Mouse (Mus musculus) left cerebral cortex, adult 18-20 months (tissue): ENCODE results near the gene Serinc4. TPM values are rescaled to one million over a fixed set of nuclear protein-coding genes. Genes with fewer than 3 reads are reported as not detected.

Experiments used
- DNase-seq, 2 experiments: peaks; one replicate each; pipeline ENCODE4 v3.0.0; 2021 to 2022; ENCODE audit warnings: low spot score in 2 of 2, mixed read lengths in 1 of 2
- microRNA-seq, 2 experiments: library from miRNA; unstranded; fragments of <30 nt; microRNA quantifications; one replicate each; pipeline ENCODE4 v1.2.0; 2021
- total RNA-seq, 2 experiments: library from RNA; stranded (reverse); gene quantifications; 2 replicates each; pipeline ENCODE4 v1.2.3; 2021

Serinc4 gene
- total RNA-seq, 2 experiments from 2014 or later: 0.26 to 0.37 TPM

DNA sequence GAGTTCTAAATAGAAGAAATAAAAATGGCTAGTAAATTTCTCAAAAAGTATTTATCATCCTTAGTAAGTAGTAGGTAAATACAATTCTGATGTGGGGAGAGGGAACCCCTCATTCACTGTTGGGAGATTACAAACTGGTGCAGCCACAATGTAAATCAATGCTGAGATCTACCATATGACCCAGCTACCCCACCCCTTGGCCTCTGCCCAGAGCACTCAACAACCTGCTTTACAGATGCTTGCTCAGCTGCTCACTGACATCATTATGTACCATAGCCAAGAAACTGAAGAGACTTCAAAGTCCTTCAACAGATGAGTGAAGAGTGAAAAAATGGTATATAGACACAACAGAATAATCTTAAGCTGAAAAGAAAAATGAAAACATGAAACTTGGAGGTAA lies 53.3 kb downstream of the Serinc4 start:
- no peak for DNase-seq

DNA sequence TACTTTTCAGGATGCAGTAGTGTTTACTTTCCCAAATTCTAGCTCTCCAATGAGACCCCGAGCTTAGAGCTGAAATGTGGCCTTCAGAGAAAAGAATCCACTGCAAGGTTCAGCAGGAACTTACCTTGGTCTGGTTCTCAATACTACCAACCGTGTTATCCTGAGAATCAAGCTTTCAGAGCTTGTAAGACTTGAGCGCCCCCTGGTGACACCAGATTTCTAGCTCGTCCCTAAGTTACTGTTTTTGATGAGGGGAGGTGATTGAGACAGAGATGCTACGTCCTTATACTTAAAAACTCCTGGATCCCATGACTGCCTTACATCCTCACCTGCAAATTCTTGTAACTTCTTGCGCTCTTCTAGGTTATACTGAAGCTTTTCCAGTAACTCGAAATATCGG lies 60.0 kb downstream of the Serinc4 start:
- peak; percentile 88 to 95 for DNase-seq

Small RNA genes lying within 50 kb of the gene (microRNA-seq; reads per million reads assigned to microRNA genes)
- gene Gm22953: 0 to 0.42 reads per million in 2 experiments

Other genes with a start within 250 kb of the Serinc4 start
- 100 to 1,000 TPM; 140 to 151 TPM for gene Trp53bp1, start 185.4 kb downstream of the Serinc4 start, total RNA-seq
- 100 to 1,000 TPM; 521 to 561 TPM for gene Map1a, start 167.2 kb downstream of the Serinc4 start, total RNA-seq
- 100 to 1,000 TPM; 132 to 136 TPM for gene Ppip5k1, start 101.4 kb downstream of the Serinc4 start, total RNA-seq
- gene Ckmt1, start 99.1 kb downstream of the Serinc4 start, total RNA-seq: 100 to 1,000 TPM; 365 to 394 TPM
- gene Strc, start 69.6 kb downstream of the Serinc4 start, total RNA-seq: under 1 TPM; 0.09 to 0.23 TPM
- 100 to 1,000 TPM; 188 to 192 TPM for gene Pdia3, start 43.0 kb downstream of the Serinc4 start, total RNA-seq
- 1 to 10 TPM; 2.6 to 3.9 TPM for gene Catsper2, start 43.0 kb downstream of the Serinc4 start, total RNA-seq
- gene Ell3, start 12.5 kb downstream of the Serinc4 start, total RNA-seq: not detected
- gene Serf2, start 7.6 kb downstream of the Serinc4 start, total RNA-seq: 100 to 1,000 TPM; 150 to 163 TPM
- gene Hypk, start 3.5 kb downstream of the Serinc4 start, total RNA-seq: 10 to 100 TPM; 18.3 to 20.9 TPM
- gene Mfap1b, start 17.3 kb upstream of the Serinc4 start, total RNA-seq: 10 to 100 TPM; 41.6 to 45.0 TPM
- 10 to 100 TPM; 27.9 to 34.0 TPM for gene Mfap1a, start 49.9 kb upstream of the Serinc4 start, total RNA-seq
- gene Wdr76, start 49.9 kb upstream of the Serinc4 start, total RNA-seq: 1 to 10 TPM; 4.2 to 4.7 TPM